Mouse (Mus musculus): Measurements from ENCODE around the gene Strip2. TPM values are rescaled to one million over a fixed set of nuclear protein-coding genes. Genes with fewer than 3 reads are reported as not detected.

Gene Strip2
- polyA plus RNA-seq, 1 experiment, result 0.88 TPM

GRCm38 (mm10) chr6:29946568-29946967, 29.8 kb downstream of the Strip2 start:
- no peaks in the 10 kb centered on the region for H3K9me3 ChIP-seq (replicated peaks; ENCODE audit: control insufficient read depth, insufficient read depth, low read length, poor library complexity, severe bottlenecking)
- no peak overlapping the region for H3K4me3 ChIP-seq (ENCODE audit: low read depth, low read length)
- no peak overlapping the region for H3K27ac ChIP-seq (ENCODE audit: insufficient read depth, low read length)
- H3K27me3 ChIP-seq (ENCODE audit: control insufficient read depth, insufficient read depth, low read length, poor library complexity, severe bottlenecking), result no peaks in the 10 kb centered on the region
- TF ChIP-seq POLR2A (IDR thresholded peaks at IDR 0.05; ENCODE audit: insufficient read depth, low read length) (no peak), CTCF (IDR thresholded peaks at IDR 0.05; ENCODE audit: low read depth, low read length) (no peak), EP300 (IDR thresholded peaks at IDR 0.05; ENCODE audit: insufficient read depth, low read depth, low read length) (no peak)
- H3K4me1 ChIP-seq (ENCODE audit: control insufficient read depth, insufficient read depth, low read length), result no peaks in the 10 kb centered on the region
- no peaks in the 10 kb centered on the region for H3K36me3 ChIP-seq (ENCODE audit: control insufficient read depth, insufficient read depth, low read length, poor library complexity, severe bottlenecking)
- H3K9ac ChIP-seq (ENCODE audit: low read depth, poor library complexity, severe bottlenecking), result no peak overlapping the region

GRCm38 (mm10) chr6:29947823-29948222, 31.0 kb downstream of the Strip2 start:
- Histone ChIP-seq H3K27me3 (ENCODE audit: control insufficient read depth, insufficient read depth, low read length, poor library complexity, severe bottlenecking) (no peaks in the 10 kb centered on the region), H3K27ac (ENCODE audit: insufficient read depth, low read length) (no peak overlapping the region), H3K4me3 (ENCODE audit: low read depth, low read length) (no peak overlapping the region), H3K9ac (ENCODE audit: low read depth, poor library complexity, severe bottlenecking) (no peak overlapping the region), H3K4me1 (ENCODE audit: control insufficient read depth, insufficient read depth, low read length) (no peaks in the 10 kb centered on the region), H3K9me3 (replicated peaks; ENCODE audit: control insufficient read depth, insufficient read depth, low read length, poor library complexity, severe bottlenecking) (no peaks in the 10 kb centered on the region), H3K36me3 (ENCODE audit: control insufficient read depth, insufficient read depth, low read length, poor library complexity, severe bottlenecking) (no peaks in the 10 kb centered on the region)
- no peak for TF ChIP-seq CTCF (IDR thresholded peaks at IDR 0.05; ENCODE audit: low read depth, low read length)
- no peak for TF ChIP-seq EP300 (IDR thresholded peaks at IDR 0.05; ENCODE audit: insufficient read depth, low read depth, low read length)
- no peak for TF ChIP-seq POLR2A (IDR thresholded peaks at IDR 0.05; ENCODE audit: insufficient read depth, low read length)

- Histone ChIP-seq H3K9me3 (replicated peaks; ENCODE audit: control insufficient read depth, insufficient read depth, low read length, poor library complexity, severe bottlenecking) (no peaks in the 10 kb centered on the region), H3K36me3 (ENCODE audit: control insufficient read depth, insufficient read depth, low read length, poor library complexity, severe bottlenecking) (no peaks in the 10 kb centered on the region), H3K27ac (ENCODE audit: insufficient read depth, low read length) (no peak overlapping the region), H3K4me1 (ENCODE audit: control insufficient read depth, insufficient read depth, low read length) (no peaks in the 10 kb centered on the region), H3K4me3 (ENCODE audit: low read depth, low read length) (no peak overlapping the region), H3K27me3 (ENCODE audit: control insufficient read depth, insufficient read depth, low read length, poor library complexity, severe bottlenecking) (no peaks in the 10 kb centered on the region), H3K9ac (ENCODE audit: low read depth, poor library complexity, severe bottlenecking) (no peak overlapping the region)
- TF ChIP-seq CTCF (IDR thresholded peaks at IDR 0.05; ENCODE audit: low read depth, low read length), result no peak
- no peak for TF ChIP-seq EP300 (IDR thresholded peaks at IDR 0.05; ENCODE audit: insufficient read depth, low read depth, low read length)
- no peak for TF ChIP-seq POLR2A (IDR thresholded peaks at IDR 0.05; ENCODE audit: insufficient read depth, low read length)
These were observed 39.9 kb downstream of the Strip2 start for GRCm38 (mm10) chr6:29956749-29957148.

- no peaks in the 10 kb centered on the region for H3K9me3 ChIP-seq (replicated peaks; ENCODE audit: control insufficient read depth, insufficient read depth, low read length, poor library complexity, severe bottlenecking)
- no peak overlapping the region for H3K4me3 ChIP-seq (ENCODE audit: low read depth, low read length)
These were observed 41.9 kb downstream of the Strip2 start for GRCm38 (mm10) chr6:29958669-29959068.

GRCm38 (mm10) chr6:29961081-29961480, 44.3 kb downstream of the Strip2 start:
- Histone ChIP-seq H3K27me3 (ENCODE audit: control insufficient read depth, insufficient read depth, low read length, poor library complexity, severe bottlenecking) (no peaks in the 10 kb centered on the region), H3K27ac (ENCODE audit: insufficient read depth, low read length) (no peak overlapping the region), H3K4me1 (ENCODE audit: control insufficient read depth, insufficient read depth, low read length) (no peaks in the 10 kb centered on the region), H3K4me3 (ENCODE audit: low read depth, low read length) (no peak overlapping the region), H3K9me3 (replicated peaks; ENCODE audit: control insufficient read depth, insufficient read depth, low read length, poor library complexity, severe bottlenecking) (no peaks in the 10 kb centered on the region), H3K9ac (ENCODE audit: low read depth, poor library complexity, severe bottlenecking) (no peak overlapping the region), H3K36me3 (ENCODE audit: control insufficient read depth, insufficient read depth, low read length, poor library complexity, severe bottlenecking) (no peaks in the 10 kb centered on the region)
- no peak for TF ChIP-seq EP300 (IDR thresholded peaks at IDR 0.05; ENCODE audit: insufficient read depth, low read depth, low read length)
- no peak for TF ChIP-seq CTCF (IDR thresholded peaks at IDR 0.05; ENCODE audit: low read depth, low read length)
- TF ChIP-seq POLR2A (IDR thresholded peaks at IDR 0.05; ENCODE audit: insufficient read depth, low read length), result no peak

More at GRCm38 (mm10) chr6:29958669-29959068, 41.9 kb downstream of the Strip2 start:
- H3K4me1 ChIP-seq (ENCODE audit: control insufficient read depth, insufficient read depth, low read length), result no peaks in the 10 kb centered on the region
- TF ChIP-seq POLR2A (IDR thresholded peaks at IDR 0.05; ENCODE audit: insufficient read depth, low read length) (no peak), EP300 (IDR thresholded peaks at IDR 0.05; ENCODE audit: insufficient read depth, low read depth, low read length) (no peak), CTCF (IDR thresholded peaks at IDR 0.05; ENCODE audit: low read depth, low read length) (no peak)
- no peak overlapping the region for H3K27ac ChIP-seq (ENCODE audit: insufficient read depth, low read length)
- no peaks in the 10 kb centered on the region for H3K36me3 ChIP-seq (ENCODE audit: control insufficient read depth, insufficient read depth, low read length, poor library complexity, severe bottlenecking)
- no peaks in the 10 kb centered on the region for H3K27me3 ChIP-seq (ENCODE audit: control insufficient read depth, insufficient read depth, low read length, poor library complexity, severe bottlenecking)
- H3K9ac ChIP-seq (ENCODE audit: low read depth, poor library complexity, severe bottlenecking), result no peak overlapping the region

GRCm38 (mm10) chr6:29967917-29968316, 51.1 kb downstream of the Strip2 start:
- Histone ChIP-seq H3K4me3 (ENCODE audit: low read depth, low read length) (no peak overlapping the region), H3K9ac (ENCODE audit: low read depth, poor library complexity, severe bottlenecking) (no peak overlapping the region), H3K4me1 (ENCODE audit: control insufficient read depth, insufficient read depth, low read length) (no peaks in the 10 kb centered on the region), H3K27me3 (ENCODE audit: control insufficient read depth, insufficient read depth, low read length, poor library complexity, severe bottlenecking) (no peaks in the 10 kb centered on the region), H3K9me3 (replicated peaks; ENCODE audit: control insufficient read depth, insufficient read depth, low read length, poor library complexity, severe bottlenecking) (peaks cover 2% of the 10 kb centered on the region; the same call in 1 of the 2 replicates), H3K27ac (ENCODE audit: insufficient read depth, low read length) (no peak overlapping the region), H3K36me3 (ENCODE audit: control insufficient read depth, insufficient read depth, low read length, poor library complexity, severe bottlenecking) (no peaks in the 10 kb centered on the region)
- TF ChIP-seq CTCF (IDR thresholded peaks at IDR 0.05; ENCODE audit: low read depth, low read length) (no peak), EP300 (IDR thresholded peaks at IDR 0.05; ENCODE audit: insufficient read depth, low read depth, low read length) (no peak)

All from ES-Bruce4 (cell line).